12 mouse cellular contexts compared by ENCODE assay signal in genomic region chr1:91237676-91238075, GRCm38 (mm10).
"Had no signal": no experiment of that assay in that cellular context is flagged by ENCODE, and none has a peak within 500 bp of the region (broad histone marks: within the 10 kb centered on the region; RNA-seq: fewer than 3 reads in every experiment).

No protein-coding gene starts in this region.

- DNase-seq: retina, postnatal 1 day; right cerebral cortex, adult 18-20 months; right cerebral cortex, postnatal 14 days; right cerebral cortex, postnatal 25 days; right cerebral cortex, postnatal 4 days; spleen, adult 18-20 months; thymus, adult 18-20 months; thymus, adult 2 months; thymus, postnatal 14 days; thymus, postnatal 25 days; thymus, postnatal 36 days; thymus, postnatal 4 days had no signal
